Mouse (Mus musculus): ENCODE results near the gene Avil.

GRCm38 (mm10) chr10:127058708-127059107, 58.2 kb downstream of the Avil start:
- no peak for TF ChIP-seq CTCF (IDR thresholded peaks at IDR 0.05; ENCODE audit: control insufficient read depth, insufficient read depth, insufficient read length)
- no peak for TF ChIP-seq USF1 (IDR thresholded peaks at IDR 0.05; ENCODE audit: low read depth)
- TF ChIP-seq FOSL1 (IDR thresholded peaks at IDR 0.05; ENCODE audit: insufficient read depth, low read length, poor library complexity, severe bottlenecking) = no peak
- TF ChIP-seq MAX (IDR thresholded peaks at IDR 0.05) = no peak
- no peak for TF ChIP-seq MYOG (IDR thresholded peaks at IDR 0.05; ENCODE audit: control insufficient read depth, extremely low read depth, insufficient read length)

Data from C2C12 (cell line).